Mouse (Mus musculus) right cerebral cortex, postnatal 36 days (tissue): ENCODE data around the gene Edil3.

ENCODE experiments used
- DNase-seq, 2 experiments: peaks; one replicate each; pipeline ENCODE4 v3.0.0; 2022; ENCODE audit warnings: low spot score in 2 of 2, mixed read lengths in 1 of 2

Gene Edil3

GRCm38 (mm10) chr13:88821440-88822331 is at the start of gene Edil3:
Gene Edil3, plus strand, starts transcription at chr13:88821472.
- peak; percentile 49 to 50 for DNase-seq

DNA sequence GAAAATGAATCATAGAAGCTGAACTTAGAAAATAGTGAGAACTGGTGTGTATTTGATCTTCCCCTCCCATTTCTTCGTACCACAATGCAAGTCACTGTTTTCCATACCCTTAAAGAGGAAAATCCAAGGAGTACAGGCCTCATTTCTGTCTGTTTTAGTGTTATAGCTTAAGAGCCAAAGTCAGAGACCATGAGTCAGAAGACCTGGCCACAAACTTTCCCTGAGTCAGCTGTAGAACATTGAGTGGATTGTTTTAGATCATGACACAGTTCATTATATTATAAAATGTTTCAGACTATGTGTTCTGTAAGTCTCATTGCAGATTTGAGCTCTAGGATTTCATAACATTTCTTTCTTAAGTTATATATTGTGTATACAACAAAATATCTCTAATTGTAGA is 22.1 kb upstream of the Edil3 start:
- DNase-seq = no peak

- no peak for DNase-seq
Observed at GRCm38 (mm10) chr13:88801006-88801405, 20.3 kb upstream of the Edil3 start.

DNA sequence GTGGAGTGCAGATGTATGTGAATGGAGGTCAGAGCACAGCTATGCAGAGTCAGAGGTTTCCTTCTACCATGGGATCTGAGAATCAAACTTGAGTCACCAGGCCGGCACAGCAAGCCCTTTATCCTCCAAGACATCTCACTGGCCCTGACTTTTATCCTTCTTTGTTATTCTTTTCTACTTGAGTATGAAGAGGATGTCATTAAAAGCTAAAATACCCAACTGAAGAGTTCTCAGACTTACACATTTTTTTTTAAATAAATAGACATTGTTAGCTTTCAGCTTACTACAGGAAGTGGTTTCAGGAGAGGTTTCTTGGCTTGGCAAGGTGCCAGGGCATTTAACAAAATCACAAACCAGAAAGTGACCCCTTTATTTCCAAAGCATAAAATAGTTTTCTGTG is 15.4 kb upstream of the Edil3 start:
- DNase-seq = no peak

- DNase-seq = no peak
Observed at GRCm38 (mm10) chr13:88806269-88806668, 15.0 kb upstream of the Edil3 start.

- DNase-seq = no peak
Observed at GRCm38 (mm10) chr13:88810097-88810496, 11.2 kb upstream of the Edil3 start.

GRCm38 (mm10) chr13:88820686-88821308 is 475 bp upstream of the Edil3 start:
- DNase-seq = no peak

GRCm38 (mm10) chr13:88822332-88822895 is 1.1 kb downstream of the Edil3 start:
- no peak for DNase-seq

DNA sequence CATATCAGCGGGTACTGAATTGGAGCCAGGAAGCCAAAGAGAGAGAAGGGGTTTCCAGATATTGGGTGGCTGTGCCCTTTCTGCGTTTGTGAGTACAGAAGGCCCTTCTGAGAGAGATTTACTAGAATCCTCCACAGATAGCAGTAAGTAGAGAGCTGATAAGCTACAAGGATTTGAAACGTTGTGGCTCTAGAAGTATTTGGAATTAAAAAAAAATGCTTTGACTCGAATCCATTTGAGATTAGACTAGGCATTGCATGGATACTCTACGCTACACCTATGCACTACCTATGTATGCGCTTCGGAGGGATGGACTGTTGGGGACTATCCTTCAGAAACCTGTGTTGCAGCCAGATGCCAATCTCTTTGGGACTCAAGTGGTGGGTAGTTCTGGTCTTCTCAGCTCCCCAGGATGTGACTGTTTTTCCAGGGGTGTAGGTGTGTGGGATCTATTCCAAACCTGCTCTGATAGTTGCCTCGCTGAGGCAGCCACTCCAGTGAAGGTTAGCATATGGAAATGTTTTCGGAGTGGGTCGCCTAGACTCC is 1.8 kb downstream of the Edil3 start:
- DNase-seq = peak; percentile 37 to 39

- DNase-seq = peak; percentile 58 to 67
Observed at GRCm38 (mm10) chr13:88823522-88824419, 2.5 kb downstream of the Edil3 start.

DNA sequence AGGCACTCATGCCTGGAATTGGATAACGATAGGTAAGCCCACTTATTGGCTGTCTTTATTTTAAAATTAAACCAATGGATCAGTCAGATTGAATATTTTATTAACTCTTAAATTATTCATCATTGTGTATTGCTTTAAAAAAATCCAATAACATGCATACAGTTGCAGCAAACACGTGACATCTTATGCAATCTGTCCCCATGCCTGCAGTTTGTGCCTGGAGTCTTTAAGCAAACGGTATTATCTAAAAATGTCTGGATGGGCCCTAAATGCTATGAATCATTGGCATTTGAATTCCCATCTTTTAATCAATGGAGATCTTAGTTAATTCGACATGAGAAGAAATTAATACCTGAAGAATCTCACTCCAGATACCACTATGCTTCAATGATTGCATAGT is 3.2 kb downstream of the Edil3 start:
- DNase-seq = no peak

- DNase-seq = no peak
Observed at GRCm38 (mm10) chr13:88828362-88828761, 7.1 kb downstream of the Edil3 start.

- DNase-seq = no peak
Observed at GRCm38 (mm10) chr13:88833732-88834131, 12.5 kb downstream of the Edil3 start.

DNA sequence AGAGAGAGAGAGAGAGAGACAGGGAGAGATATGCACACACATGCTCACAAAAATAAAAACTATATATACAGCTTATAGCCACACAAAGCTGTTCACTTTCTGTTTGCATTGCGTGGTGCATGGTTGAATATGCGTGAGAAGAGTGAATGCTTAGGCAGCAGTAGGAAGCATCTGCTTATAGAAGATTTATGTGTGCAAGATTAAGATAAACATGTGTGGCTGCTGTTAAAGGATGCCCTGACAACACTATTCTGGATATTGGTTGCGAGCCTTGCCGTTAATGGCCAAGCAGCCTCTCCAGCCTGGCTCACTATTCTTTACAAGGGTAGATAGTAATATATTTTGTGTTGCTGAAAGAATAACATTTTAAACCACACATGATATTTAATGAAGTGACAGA is 28.5 kb downstream of the Edil3 start:
- no peak for DNase-seq

- no peak for DNase-seq
Observed at GRCm38 (mm10) chr13:88879960-88880359, 58.7 kb downstream of the Edil3 start.

DNA sequence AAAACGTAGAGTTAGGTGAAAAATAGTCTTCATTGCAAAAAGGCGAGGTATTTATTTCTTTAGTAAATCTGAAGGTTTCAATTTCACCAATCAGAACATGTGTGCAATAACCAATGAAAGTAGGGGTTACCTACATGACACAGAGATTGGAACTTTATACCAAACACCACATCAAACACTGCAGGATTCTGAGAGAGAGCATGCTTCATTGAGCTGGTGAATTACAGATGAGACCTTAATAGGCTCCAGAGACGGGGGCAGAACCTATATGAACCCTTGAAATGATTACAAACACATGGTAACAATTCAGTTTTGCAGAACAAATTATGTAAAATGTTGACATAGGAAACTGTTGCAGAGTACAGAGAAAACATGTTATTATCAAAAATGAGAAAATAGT is 69.5 kb downstream of the Edil3 start:
- no peak for DNase-seq

DNA sequence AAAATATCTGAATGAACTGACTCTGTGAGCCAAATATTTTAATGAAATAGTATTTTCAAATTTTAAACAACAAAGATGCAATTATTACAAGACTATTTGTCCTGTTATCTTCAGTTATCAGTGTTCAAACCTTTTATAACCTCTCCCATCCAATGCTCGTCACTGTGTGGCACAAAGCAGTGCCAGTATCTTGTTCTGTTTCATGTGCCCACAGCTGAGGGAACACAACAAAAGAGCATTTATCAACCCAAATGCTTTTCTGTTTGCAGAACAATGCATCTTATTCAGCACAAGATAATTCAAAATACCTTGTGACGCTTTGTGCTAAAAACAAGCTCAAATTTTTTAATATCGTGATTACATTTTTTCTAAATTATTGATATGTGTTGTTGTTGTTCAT is 78.8 kb downstream of the Edil3 start:
- no peak for DNase-seq

DNA sequence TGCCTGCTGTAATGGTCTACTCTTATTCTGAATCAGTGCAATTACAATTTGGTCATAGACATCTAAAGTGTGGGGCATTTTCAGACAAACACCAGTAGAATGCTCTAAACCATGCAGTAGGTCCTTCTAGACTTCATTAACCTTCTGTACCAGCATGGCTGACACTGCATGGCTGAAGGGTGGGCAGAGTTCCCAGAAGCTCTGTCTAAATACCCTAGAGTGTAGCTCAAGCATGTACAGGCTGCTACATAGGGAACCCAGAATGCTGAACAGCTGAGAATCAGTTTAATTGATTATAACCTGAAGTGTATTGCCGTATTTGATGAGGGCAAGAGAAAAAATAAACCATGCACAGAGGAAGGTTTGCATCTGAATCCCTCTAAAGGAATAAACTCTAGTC is 86.1 kb downstream of the Edil3 start:
- no peak for DNase-seq

- DNase-seq = no peak
Observed at GRCm38 (mm10) chr13:88908187-88908586, 86.9 kb downstream of the Edil3 start.

- DNase-seq = no peak
Observed at GRCm38 (mm10) chr13:88916503-88916902, 95.2 kb downstream of the Edil3 start.

GRCm38 (mm10) chr13:88929626-88930025 is 108.4 kb downstream of the Edil3 start:
- no peak for DNase-seq

- no peak for DNase-seq
Observed at GRCm38 (mm10) chr13:88938564-88938963, 117.3 kb downstream of the Edil3 start.
